Mouse (Mus musculus): ENCODE measurements around the gene Zswim3. TPM values are rescaled to one million over a fixed set of nuclear protein-coding genes. Genes with fewer than 3 reads are reported as not detected.

Zswim3 gene
- total RNA-seq, 2 experiments from 2014 or later = 6.0 to 8.3 TPM

- DNase-seq (ENCODE audit: low spot score in 2 of 2) = no peak
These were observed 981 bp upstream of the Zswim3 start for GRCm38 (mm10) chr2:164803921-164804313.

- no peak for DNase-seq (ENCODE audit: low spot score in 2 of 2)
These were observed 427 bp downstream of the Zswim3 start for GRCm38 (mm10) chr2:164805332-164805718.

- no peak for DNase-seq (ENCODE audit: low spot score in 2 of 2)
These were observed 1.7 kb downstream of the Zswim3 start for GRCm38 (mm10) chr2:164806614-164807013.

- no peak for DNase-seq (ENCODE audit: low spot score in 2 of 2)
These were observed 8.7 kb downstream of the Zswim3 start for GRCm38 (mm10) chr2:164813557-164813956.

GRCm38 (mm10) chr2:164815348-164815747 is 10.4 kb downstream of the Zswim3 start:
- no peak for DNase-seq (ENCODE audit: low spot score in 2 of 2)

- no peak for DNase-seq (ENCODE audit: low spot score in 2 of 2)
These were observed 10.9 kb downstream of the Zswim3 start for GRCm38 (mm10) chr2:164815821-164816220.

- DNase-seq (ENCODE audit: low spot score in 2 of 2) = no peak
These were observed 12.3 kb downstream of the Zswim3 start for GRCm38 (mm10) chr2:164817206-164817605.

- DNase-seq (ENCODE audit: low spot score in 2 of 2) = no peak
These were observed 12.8 kb downstream of the Zswim3 start for GRCm38 (mm10) chr2:164817703-164818102.

- DNase-seq (ENCODE audit: low spot score in 2 of 2) = no peak
These were observed 16.2 kb downstream of the Zswim3 start for GRCm38 (mm10) chr2:164821060-164821459.

GRCm38 (mm10) chr2:164822636-164823165 is 17.8 kb downstream of the Zswim3 start, which contains the start of gene Zswim1:
Zswim1 (plus strand) TSS chr2:164822686.
- DNase-seq (ENCODE audit: low spot score in 2 of 2) = peak; percentile 100

GRCm38 (mm10) chr2:164823181-164823585 is 18.3 kb downstream of the Zswim3 start:
- no peak for DNase-seq (ENCODE audit: low spot score in 2 of 2)

- no peak for DNase-seq (ENCODE audit: low spot score in 2 of 2)
These were observed 19.1 kb downstream of the Zswim3 start for GRCm38 (mm10) chr2:164823969-164824368.

GRCm38 (mm10) chr2:164825521-164825920 is 20.6 kb downstream of the Zswim3 start:
- DNase-seq (ENCODE audit: low spot score in 2 of 2) = no peak

GRCm38 (mm10) chr2:164827146-164827850 is 22.4 kb downstream of the Zswim3 start:
- DNase-seq (ENCODE audit: low spot score in 2 of 2) = no peak

GRCm38 (mm10) chr2:164828437-164828836 is 23.5 kb downstream of the Zswim3 start, which contains the start of gene Spata25:
Spata25 (minus strand) TSS chr2:164828537.
- DNase-seq (ENCODE audit: low spot score in 2 of 2) = no peak

- no peak for DNase-seq (ENCODE audit: low spot score in 2 of 2)
These were observed 24.2 kb downstream of the Zswim3 start for GRCm38 (mm10) chr2:164829090-164829489.

- DNase-seq (ENCODE audit: low spot score in 2 of 2) = no peak
These were observed 26.1 kb downstream of the Zswim3 start for GRCm38 (mm10) chr2:164831029-164831428.

GRCm38 (mm10) chr2:164832032-164832747 is 27.3 kb downstream of the Zswim3 start:
- no peak for DNase-seq (ENCODE audit: low spot score in 2 of 2)

GRCm38 (mm10) chr2:164832748-164833301 is 27.9 kb downstream of the Zswim3 start, which contains the start of gene Ctsa:
Ctsa (plus strand) TSS chr2:164832873.
- peak; percentile 79 to 82 for DNase-seq (ENCODE audit: low spot score in 2 of 2)

GRCm38 (mm10) chr2:164833314-164833959 is 28.5 kb downstream of the Zswim3 start, which contains the start of gene Neurl2:
Neurl2 (minus strand) TSS chr2:164833456.
- peak; percentile 94 to 95 for DNase-seq (ENCODE audit: low spot score in 2 of 2)

GRCm38 (mm10) chr2:164834531-164834930 is 29.6 kb downstream of the Zswim3 start:
- DNase-seq (ENCODE audit: low spot score in 2 of 2) = no peak
